Mouse (Mus musculus): ENCODE measurements around the gene Tll1.

DNA sequence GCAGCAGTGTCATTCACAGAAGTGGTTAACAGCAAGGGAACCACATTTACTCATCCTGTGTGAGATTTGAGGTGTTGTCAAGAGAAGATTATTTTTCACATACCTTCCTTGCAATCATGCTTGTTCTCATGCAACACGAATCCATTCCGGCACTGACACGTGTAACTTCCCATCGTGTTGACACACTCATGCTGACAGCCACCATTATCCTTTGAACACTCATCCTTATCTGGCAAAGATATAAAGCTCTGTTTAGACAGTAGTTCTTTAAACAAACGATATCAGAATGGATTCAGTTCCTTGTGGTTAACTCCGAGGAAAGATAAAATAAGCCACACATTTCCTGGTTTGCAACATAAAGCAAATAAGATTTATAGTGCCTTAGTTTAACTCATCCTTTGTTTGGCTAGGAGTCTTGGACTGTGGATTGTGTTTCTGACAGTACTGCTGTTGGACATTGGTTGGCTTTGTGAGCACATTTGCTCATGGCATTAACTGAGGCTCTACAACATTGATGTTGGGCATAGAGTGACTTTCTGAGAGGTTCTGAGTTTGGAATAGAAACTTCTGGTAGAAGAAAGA, 164.7 kb downstream of the Tll1 start:
- TF ChIP-seq MYOD1 (IDR thresholded peaks at IDR 0.05; ENCODE audit: control insufficient read depth in 1 of 3, insufficient read length in 2 of 3, low read depth in 2 of 3) (no peak), SRF (IDR thresholded peaks at IDR 0.05; ENCODE audit: control insufficient read depth, insufficient read length, low read depth) (no peak), USF1 (IDR thresholded peaks at IDR 0.05; ENCODE audit: low read depth) (no peak), TCF12 (IDR thresholded peaks at IDR 0.05; ENCODE audit: insufficient read depth, poor library complexity, severe bottlenecking) (no peak), POLR2AphosphoS2 (IDR thresholded peaks at IDR 0.05; ENCODE audit: insufficient read length, low read depth) (no peak), POLR2A (IDR thresholded peaks at IDR 0.05; ENCODE audit: insufficient read length, low read depth) (no peak), E2F4 (IDR thresholded peaks at IDR 0.05; ENCODE audit: insufficient read depth) (no peak), CEBPB (IDR thresholded peaks at IDR 0.05; ENCODE audit: insufficient read depth, poor library complexity, severe bottlenecking) (no peak), MAX (IDR thresholded peaks at IDR 0.05; ENCODE audit: low read depth) (no peak), MYOG (IDR thresholded peaks at IDR 0.05; ENCODE audit: control insufficient read depth in 1 of 3, insufficient read depth in 1 of 3, insufficient read length in 2 of 3, low read depth in 2 of 3) (no peak)

All from myocyte (in vitro differentiated cells).